Mouse (Mus musculus) hindbrain, embryonic 16.5 days (tissue): ENCODE results near the gene 4930519G04Rik. TPM values are rescaled to one million over a fixed set of nuclear protein-coding genes. Genes with fewer than 3 reads are reported as not detected.

Source experiments
- ATAC-seq: fragments of 200-750 bp; cut with Nextera tagmentation; 2 replicates; pipeline ENCODE4 v1.8.0; 2017; ENCODE audit warnings: moderate TSS enrichment, moderate library complexity
- H3K27ac ChIP-seq: fragments of 300-500 bp; sonication (generic); 2 replicates; pipeline ENCODE4 v1.5.1; 2014; ENCODE audit warnings: low read depth, mild to moderate bottlenecking, control low read depth, low read length, moderate library complexity
- H3K27me3 ChIP-seq: fragments of 300-500 bp; sonication (generic); replicated peaks from 2 replicates; pipeline ENCODE4 v1.6.1; 2014; ENCODE audit warnings: low read length; ENCODE audit not compliant: control insufficient read depth, insufficient read depth
- H3K36me3 ChIP-seq: fragments of 300-500 bp; sonication (generic); 2 replicates; pipeline ENCODE4 v1.6.1; 2014; ENCODE audit warnings: mild to moderate bottlenecking, low read length, moderate library complexity, mixed read lengths; ENCODE audit not compliant: control insufficient read depth, insufficient read depth
- H3K4me1 ChIP-seq: fragments of 300-500 bp; sonication (generic); 2 replicates; pipeline ENCODE4 v1.6.1; 2014; ENCODE audit warnings: low read depth, low read length; ENCODE audit not compliant: control insufficient read depth, insufficient read depth
- H3K4me2 ChIP-seq: fragments of 300-500 bp; sonication (generic); 2 replicates; pipeline ENCODE4 v1.6.1; 2014; ENCODE audit warnings: mild to moderate bottlenecking, low read length, control low read depth, moderate library complexity
- H3K4me3 ChIP-seq: fragments of 300-500 bp; sonication (generic); 2 replicates; pipeline ENCODE4 v1.5.1; 2014; ENCODE audit warnings: mild to moderate bottlenecking, low read length, control low read depth, moderate library complexity
- H3K9ac ChIP-seq: fragments of 300-500 bp; sonication (generic); 2 replicates; pipeline ENCODE4 v1.6.1; 2014; ENCODE audit warnings: low read depth, mild to moderate bottlenecking, control low read depth, low read length, moderate library complexity
- H3K9me3 ChIP-seq: fragments of 300-500 bp; sonication (generic); 2 replicates; pipeline ENCODE4 v1.6.1; 2014; ENCODE audit warnings: mild to moderate bottlenecking, low read length, moderate library complexity; ENCODE audit not compliant: control insufficient read depth
- WGBS: fragments of 180-500 bp; shearing (Covaris S2); extraction: QIAGEN DNeasy Blood & Tissue Kit; methylation state at CpG from one replicate; pipeline ENCODE4 v1.1.7; 2014; 5-methylcytosine and 5-hydroxymethylcytosine counted together
- microRNA-seq: library from miRNA; unstranded; fragments of <30 nt; microRNA quantifications from one replicate; pipeline ENCODE4, GENCODE M21; 2017
- polyA plus RNA-seq: library from polyadenylated mRNA; unstranded; fragments of >200 nt; fragmentation: Nextera tagmentation; extraction: Ambion mirVana; gene quantifications from 2 replicates; pipeline ENCODE4 v1.2.1, GENCODE M21; 2015

The 4930519G04Rik gene
- polyA plus RNA-seq, 1 experiment from 2014 or later = not detected

DNA sequence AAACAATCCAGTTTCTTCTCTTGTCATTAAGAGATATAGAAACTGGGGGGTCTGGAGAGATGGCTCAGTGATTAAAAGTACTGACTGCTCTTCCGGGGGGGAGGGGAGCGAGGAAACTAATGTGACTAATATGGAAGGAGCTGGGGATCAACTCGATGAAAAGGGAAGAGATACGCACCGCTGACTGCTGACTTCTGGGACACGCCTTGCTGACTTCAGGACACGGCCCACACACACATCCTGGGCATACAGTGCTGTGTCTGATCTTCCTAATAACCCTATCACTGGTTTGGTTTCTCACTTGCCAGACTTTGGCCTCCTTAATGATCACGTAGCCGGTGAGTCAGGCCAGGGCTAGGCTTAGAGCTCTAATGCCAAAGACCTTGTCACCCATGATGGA is 73.3 kb downstream of the 4930519G04Rik start:
- no peak overlapping the region for H3K27ac ChIP-seq
- no peak overlapping the region for H3K4me2 ChIP-seq
- no peaks in the 10 kb centered on the region for H3K27me3 ChIP-seq
- H3K4me3 ChIP-seq = no peak overlapping the region
- H3K9me3 ChIP-seq = no peaks in the 10 kb centered on the region
- no peak for ATAC-seq
- H3K9ac ChIP-seq = no peak overlapping the region
- peaks cover 4% of the 10 kb centered on the region; the same call in 1 of the 2 replicates for H3K4me1 ChIP-seq
- H3K36me3 ChIP-seq = no peaks in the 10 kb centered on the region
- 86% methylated on average over 9 of the region's 9 CpGs for WGBS

- no peak overlapping the region for H3K4me2 ChIP-seq
- no peak overlapping the region for H3K4me3 ChIP-seq
- H3K9ac ChIP-seq = no peak overlapping the region
- no peaks in the 10 kb centered on the region for H3K36me3 ChIP-seq
- H3K9me3 ChIP-seq = no peaks in the 10 kb centered on the region
- H3K27ac ChIP-seq = no peak overlapping the region
- H3K27me3 ChIP-seq = no peaks in the 10 kb centered on the region
- ATAC-seq = no peak
- WGBS = 61% methylated on average over 5 of the region's 5 CpGs
- no peaks in the 10 kb centered on the region for H3K4me1 ChIP-seq
Measured at GRCm38 (mm10) chr5:114931626-114932025, 78.2 kb downstream of the 4930519G04Rik start.

DNA sequence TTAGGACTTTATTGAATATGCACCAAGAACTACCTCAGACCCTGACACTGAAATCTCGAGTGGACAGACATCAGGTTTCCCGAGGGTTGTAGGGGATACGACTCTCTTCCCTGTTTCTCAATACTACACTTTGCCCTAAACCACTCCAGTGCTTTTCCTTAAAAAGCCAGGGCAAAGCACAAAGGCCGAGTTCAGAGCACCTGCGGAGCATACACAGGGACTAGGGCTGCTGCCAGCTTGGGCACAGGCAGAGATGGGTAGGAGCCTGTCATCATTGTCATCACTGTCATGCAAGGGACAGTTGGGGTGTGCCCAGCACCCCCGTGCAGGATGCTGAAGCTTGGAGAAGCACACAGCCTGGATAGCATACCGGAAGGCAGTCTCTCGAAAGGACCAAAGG is 79.7 kb downstream of the 4930519G04Rik start:
- ATAC-seq = no peak
- Histone ChIP-seq H3K27ac (no peak overlapping the region), H3K4me3 (no peak overlapping the region), H3K9ac (no peak overlapping the region), H3K9me3 (no peaks in the 10 kb centered on the region), H3K4me1 (no peaks in the 10 kb centered on the region), H3K4me2 (no peak overlapping the region), H3K36me3 (no peaks in the 10 kb centered on the region), H3K27me3 (no peaks in the 10 kb centered on the region)
- WGBS = 81% methylated on average over 8 of the region's 8 CpGs

Small RNA genes lying within 50 kb of the gene (microRNA-seq; reads per million reads assigned to microRNA genes)
- 5.0 reads per million, percentile 17 among the genes with 10 or more reads in this experiment for gene Mir6240

Other genes starting within 250 kb of the 4930519G04Rik start
- 2.3 and 3.0 TPM in 2 replicates for gene Trpv4, start 195.2 kb upstream of the 4930519G04Rik start, polyA plus RNA-seq
- gene Gltp, start 162.7 kb upstream of the 4930519G04Rik start, polyA plus RNA-seq = 49.9 and 53.4 TPM in 2 replicates
- 15.6 and 16.9 TPM in 2 replicates for gene Tchp, start 145.9 kb upstream of the 4930519G04Rik start, polyA plus RNA-seq
- 11.9 and 27.7 TPM in 2 replicates for gene Ankrd13a, start 79.0 kb upstream of the 4930519G04Rik start, polyA plus RNA-seq
- 40.6 and 50.2 TPM in 2 replicates for gene Git2, start 78.1 kb upstream of the 4930519G04Rik start, polyA plus RNA-seq
- gene 1500011B03Rik, start 30.2 kb upstream of the 4930519G04Rik start, polyA plus RNA-seq = 285 and 306 TPM in 2 replicates
- gene Gm9936, start 5.0 kb downstream of the 4930519G04Rik start, polyA plus RNA-seq = 3.2 and 3.6 TPM in 2 replicates
- gene Oasl2, start 43.3 kb downstream of the 4930519G04Rik start, polyA plus RNA-seq = 4.9 and 5.3 TPM in 2 replicates
- gene Oasl1, start 69.6 kb downstream of the 4930519G04Rik start, polyA plus RNA-seq = 0.26 and 0.31 TPM in 2 replicates
- 125 and 142 TPM in 2 replicates for gene 2210016L21Rik, start 88.5 kb downstream of the 4930519G04Rik start, polyA plus RNA-seq
- not detected in 2 replicates for gene Hnf1a, start 117.4 kb downstream of the 4930519G04Rik start, polyA plus RNA-seq
- gene Sppl3, start 157.5 kb downstream of the 4930519G04Rik start, polyA plus RNA-seq = 17.3 and 19.1 TPM in 2 replicates
- 32.2 and 35.9 TPM in 2 replicates for gene Gm10401, start 244.6 kb downstream of the 4930519G04Rik start, polyA plus RNA-seq